Mouse (Mus musculus): ENCODE measurements around the gene Grk5.
"Not testable (repeated sequence)": the region's sequence is repeated elsewhere in the genome, so short reads cannot be mapped to it uniquely, and the experiment has no call there.

Grk5 gene

DNA sequence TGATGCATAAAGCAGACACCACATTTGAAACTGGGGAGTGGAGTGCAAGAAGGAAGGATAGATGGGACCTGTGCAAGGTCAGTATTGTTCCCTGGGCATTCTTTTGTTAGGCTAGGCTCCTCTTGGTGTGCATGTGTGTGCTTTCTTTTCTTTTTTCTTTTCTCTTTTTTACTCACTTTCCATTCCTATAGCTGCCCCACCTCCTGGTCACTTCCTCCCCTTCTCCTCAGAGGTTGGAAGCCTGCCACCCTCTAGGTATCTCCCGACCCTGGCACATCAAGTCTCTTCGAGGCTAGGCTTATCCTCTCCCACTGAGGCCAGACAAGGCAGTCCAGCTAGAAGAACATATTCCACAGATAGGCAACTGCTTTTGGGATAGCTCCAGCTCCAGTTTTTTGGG is 22.1 kb downstream of the Grk5 start:
- DNase-seq (ENCODE audit: low read depth), result no peak

DNA sequence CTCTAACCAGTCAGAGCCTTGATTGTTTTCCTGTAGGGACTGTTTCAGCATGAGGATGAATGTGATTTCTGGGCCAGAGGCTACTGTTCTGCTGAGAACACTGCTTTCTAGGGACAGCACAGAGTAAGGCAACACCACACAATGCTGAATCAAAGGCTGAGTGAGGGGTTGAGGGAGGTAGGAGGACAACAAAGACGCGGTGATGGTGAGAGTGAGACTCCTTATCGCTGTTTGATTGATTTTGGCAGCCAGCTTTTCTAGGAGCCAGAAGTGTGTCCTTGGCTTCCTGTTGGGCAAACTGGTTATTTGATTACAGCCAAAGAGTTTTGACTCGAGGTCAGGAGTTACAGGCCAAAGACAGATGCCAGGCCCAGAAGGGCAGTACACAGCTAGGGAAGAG is 25.7 kb downstream of the Grk5 start:
- DNase-seq (ENCODE audit: low read depth), result no peak

GRCm38 (mm10) chr19:60915862-60916261 is 26.3 kb downstream of the Grk5 start:
- no peak for DNase-seq (ENCODE audit: low read depth)

DNA sequence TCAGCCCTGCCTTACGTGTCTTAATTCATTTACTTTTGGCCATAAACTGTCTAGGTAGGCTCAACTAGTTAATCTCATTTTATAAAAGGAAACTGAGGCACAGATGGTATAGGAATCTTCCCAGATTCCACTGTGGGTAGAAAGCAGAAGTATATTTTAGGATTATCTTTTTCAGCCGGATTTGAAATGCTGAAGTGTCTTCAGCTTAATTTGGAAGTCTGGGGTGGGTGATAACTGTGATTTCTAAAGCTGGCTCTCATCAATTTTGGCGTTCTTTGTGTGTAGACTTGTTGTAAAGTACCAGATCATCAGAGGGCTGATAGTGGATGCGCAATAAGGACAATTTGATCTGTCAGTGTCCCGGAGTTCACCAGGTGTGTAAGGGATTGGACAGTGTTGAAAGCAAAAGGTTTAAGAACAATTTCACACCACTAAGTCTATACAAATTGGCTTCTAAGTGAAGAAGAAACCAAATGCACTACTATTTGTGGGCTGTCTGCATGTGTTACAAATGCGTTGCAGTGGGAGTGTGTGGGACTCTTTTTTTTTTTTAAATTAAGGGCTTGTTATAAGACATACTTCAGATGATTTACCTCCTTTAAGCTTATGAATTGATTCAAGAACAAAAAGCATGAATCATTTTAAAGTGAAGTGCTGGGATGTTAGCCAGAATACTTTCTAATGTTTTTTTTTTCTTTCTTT is 27.5 kb downstream of the Grk5 start:
- no peak for DNase-seq (ENCODE audit: low read depth)

DNA sequence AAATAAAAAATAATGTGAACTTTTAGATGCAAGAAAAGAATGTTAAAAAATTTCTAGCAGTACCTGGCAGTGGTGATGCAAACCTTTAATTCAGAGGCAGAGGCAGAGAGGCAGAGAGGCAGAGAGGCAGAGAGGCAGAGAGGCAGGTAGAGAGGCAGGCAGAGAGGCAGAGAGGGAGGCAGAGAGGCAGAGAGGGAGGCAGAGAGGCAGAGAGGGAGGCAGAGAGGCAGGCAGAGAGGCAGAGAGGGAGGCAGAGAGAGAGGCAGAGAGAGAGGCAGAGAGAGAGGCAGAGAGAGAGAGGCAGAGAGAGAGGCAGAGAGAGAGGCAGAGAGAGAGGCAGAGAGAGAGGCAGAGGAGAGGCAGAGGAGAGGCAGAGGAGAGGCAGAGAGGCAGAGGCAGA is 35.0 kb downstream of the Grk5 start:
- not testable (repeated sequence) for DNase-seq (ENCODE audit: low read depth)

DNA sequence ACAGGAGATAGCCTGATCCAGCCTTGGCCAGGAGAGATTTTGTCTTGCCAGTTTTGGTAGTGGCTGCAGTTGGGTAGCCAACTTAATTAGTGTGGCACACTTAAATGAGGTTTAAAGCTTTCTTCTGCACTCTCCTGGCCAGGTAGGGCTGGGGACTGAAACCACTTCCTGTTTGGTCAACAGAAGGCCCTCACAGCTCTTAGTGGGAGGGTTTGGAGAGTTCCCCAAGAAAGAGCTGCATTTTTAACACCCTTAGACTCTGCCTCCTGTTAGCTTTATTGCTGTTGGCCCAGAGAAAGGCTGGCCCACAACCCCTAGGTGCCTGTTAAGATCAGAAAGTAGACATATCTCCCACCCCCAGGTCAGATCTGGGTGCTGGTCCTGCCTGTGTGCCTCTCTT is 45.5 kb downstream of the Grk5 start:
- DNase-seq (ENCODE audit: low read depth), result no peak

GRCm38 (mm10) chr19:60939954-60940379 is 50.4 kb downstream of the Grk5 start:
- DNase-seq (ENCODE audit: low read depth), result no peak

GRCm38 (mm10) chr19:60940866-60941265 is 51.3 kb downstream of the Grk5 start:
- DNase-seq (ENCODE audit: low read depth), result no peak

DNA sequence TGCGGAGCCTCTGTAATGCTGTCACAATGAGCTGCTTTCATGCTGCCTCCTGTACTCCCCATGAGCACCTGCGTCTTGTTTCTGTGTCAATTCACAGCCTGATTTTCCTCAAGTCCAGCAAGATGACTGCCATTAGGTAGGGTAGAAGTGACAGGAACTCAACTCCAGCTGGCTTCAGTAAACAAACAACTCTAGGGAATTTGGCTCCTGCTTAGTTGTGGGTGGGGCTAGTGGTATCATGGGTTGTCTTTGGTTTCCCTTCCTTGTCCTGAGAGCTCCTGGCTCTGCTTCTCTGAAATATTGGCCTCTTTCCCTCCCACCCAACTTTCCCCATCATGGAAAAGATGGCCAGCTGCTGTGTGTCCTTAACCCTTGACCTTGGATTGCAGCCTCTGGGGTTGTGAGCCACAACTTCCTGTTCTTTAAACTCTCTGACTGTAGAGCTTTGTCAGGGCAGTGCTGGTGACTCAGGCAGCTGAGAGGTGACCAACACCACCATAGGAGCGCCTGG is 56.3 kb downstream of the Grk5 start:
- DNase-seq (ENCODE audit: low read depth), result no peak

DNA sequence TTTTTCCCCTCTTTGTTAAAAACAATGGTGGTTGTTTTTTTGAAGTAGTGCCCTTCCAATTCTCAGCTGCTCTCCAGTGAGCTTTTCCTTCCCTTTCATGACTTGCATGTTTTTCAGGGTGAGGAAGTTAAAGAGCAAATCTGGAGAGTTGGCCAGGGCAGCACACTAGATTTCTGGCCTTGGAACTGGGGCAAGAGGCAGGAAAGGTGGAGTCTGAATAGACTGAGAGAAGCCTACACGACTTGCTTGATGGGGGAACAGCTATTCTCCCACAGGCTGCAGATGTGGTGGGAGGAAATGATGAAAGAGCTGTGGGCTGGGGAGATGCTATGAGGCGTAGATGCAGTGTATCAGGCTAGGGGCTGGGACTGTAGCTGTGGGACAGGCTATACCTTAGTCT is 57.1 kb downstream of the Grk5 start:
- no peak for DNase-seq (ENCODE audit: low read depth)

DNA sequence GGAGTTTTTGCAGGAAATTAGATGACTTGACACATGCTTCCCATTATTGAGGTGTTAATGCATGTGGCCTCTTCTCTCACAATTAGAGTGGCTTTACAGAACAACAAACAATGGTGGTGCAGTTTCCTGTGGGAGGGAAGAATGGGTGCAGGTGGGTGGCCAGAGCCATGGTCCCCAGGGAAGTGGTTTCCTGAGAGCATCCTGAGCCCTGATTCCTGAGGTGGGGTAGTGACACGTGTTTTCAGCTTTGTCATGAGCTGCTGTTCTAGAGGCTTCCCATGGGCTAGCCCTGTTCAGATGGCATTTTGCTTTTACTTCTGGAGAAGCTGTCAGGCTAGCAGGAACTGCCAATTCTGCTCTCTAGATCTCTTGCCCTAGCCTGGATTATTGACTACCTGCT is 59.4 kb downstream of the Grk5 start:
- no peak for DNase-seq (ENCODE audit: low read depth)

GRCm38 (mm10) chr19:60950056-60950869 is 60.7 kb downstream of the Grk5 start:
- no peak for DNase-seq (ENCODE audit: low read depth)

DNA sequence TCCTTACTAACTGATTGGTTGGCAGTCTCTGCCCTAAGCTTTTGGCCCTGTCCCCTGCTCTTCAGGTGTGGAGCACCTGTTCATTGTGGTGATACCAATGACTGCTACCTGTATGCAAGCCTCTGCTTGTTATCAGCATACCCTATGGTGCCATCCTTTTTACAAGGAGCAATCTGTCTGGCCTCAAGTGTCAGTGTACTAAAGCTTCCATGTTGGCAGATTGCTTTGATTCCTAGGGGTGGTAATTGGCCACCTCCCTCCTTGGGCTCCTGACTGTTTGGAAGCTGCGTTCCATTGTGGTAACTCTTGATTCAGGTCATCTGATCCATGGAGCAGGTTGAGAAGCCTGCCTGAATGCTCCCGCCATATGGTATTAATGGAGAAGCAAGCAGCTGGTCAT is 65.6 kb downstream of the Grk5 start:
- DNase-seq (ENCODE audit: low read depth), result no peak

- DNase-seq (ENCODE audit: low read depth), result no peak
These were observed 66.2 kb downstream of the Grk5 start for GRCm38 (mm10) chr19:60955712-60956111.

DNA sequence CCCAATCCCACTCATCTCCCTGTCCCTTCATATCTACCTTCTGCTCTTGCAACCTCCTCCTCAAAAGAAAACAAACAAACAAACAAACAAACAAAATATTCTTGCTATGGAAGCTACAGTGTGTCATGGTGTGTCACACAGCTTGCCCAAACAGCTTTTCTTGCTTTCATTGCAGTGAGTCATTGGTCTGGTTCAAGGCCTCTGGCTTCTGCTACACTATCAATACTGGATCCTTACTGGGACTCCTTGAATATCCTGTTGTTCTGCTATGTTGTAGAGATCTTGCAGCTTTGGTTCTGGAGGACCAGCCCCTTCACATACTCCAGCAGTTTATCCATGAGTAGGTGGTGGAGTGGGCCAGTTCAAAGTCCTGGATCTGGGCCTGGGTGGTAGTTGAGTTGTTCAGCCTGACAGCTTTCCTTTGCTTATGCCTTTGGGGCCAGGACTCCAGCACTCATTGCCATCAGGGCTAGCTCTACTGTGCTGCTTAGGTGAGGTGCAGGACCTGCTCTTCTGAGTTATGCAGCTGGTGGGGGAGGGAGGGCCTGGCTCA is 66.7 kb downstream of the Grk5 start:
- DNase-seq (ENCODE audit: low read depth), result no peak

DNA sequence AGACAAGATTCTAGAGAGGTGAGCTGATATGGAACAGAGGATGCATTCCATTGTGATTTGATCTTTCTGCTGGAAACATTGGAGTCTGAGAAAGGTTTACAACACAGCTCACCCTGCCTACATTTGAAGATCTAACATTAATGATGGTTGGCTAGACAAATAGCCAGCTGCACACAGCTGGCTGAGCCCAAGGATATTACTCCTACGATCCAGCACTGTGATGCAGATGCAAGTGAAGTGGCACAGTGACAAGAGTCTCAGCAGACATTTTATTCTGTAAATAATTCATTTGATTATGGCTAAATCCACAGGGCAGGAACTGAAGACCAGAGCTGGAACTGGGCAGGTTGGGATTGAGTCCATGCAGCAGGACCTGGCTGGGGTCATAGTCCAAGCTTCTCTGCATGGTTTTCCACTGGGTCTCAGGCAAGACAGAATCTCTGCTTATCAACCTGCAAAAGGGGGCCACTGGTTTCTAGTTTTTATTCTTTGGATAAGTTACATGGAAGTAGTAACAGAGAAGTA is 70.2 kb downstream of the Grk5 start:
- DNase-seq (ENCODE audit: low read depth), result no peak

DNA sequence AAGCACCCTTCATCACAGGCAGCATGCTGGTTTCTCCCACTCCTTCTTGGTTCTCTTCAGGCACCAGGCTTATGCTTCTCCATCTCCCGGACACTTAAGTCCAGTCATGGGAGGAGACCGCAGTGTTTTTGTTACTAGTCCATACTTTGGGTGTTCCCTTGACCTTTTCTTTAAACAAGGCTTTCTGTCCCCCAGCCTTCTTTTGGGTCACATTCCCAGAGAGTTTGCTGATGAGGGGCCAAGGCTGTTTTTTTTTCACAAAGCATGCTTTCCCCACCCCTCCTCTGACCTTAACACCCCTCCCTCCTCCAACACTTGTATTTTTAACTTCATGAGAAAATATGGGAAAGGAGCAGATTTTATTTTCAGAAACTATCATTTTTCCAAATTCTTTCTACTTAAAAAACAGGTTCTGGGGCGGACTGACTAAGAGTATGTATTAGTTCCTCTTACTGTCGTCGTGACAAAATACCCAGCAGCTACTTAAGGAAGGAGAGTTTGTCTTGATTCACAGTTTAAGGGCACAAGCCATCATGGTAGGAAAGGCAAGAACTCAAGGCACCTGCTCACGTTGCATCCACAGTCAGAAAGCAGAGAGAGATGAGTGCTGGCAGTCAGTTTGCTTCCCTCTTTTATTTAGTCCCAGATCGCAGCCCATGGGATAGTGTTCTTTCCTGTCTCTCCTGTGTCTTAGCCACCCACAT is 73.0 kb downstream of the Grk5 start:
- DNase-seq (ENCODE audit: low read depth), result no peak

- DNase-seq (ENCODE audit: low read depth), result no peak
These were observed 78.4 kb downstream of the Grk5 start for GRCm38 (mm10) chr19:60967909-60968308.

GRCm38 (mm10) chr19:60970406-60970805 is 80.9 kb downstream of the Grk5 start:
- DNase-seq (ENCODE audit: low read depth), result no peak

GRCm38 (mm10) chr19:60971598-60971997 is 82.0 kb downstream of the Grk5 start:
- DNase-seq (ENCODE audit: low read depth), result no peak

DNA sequence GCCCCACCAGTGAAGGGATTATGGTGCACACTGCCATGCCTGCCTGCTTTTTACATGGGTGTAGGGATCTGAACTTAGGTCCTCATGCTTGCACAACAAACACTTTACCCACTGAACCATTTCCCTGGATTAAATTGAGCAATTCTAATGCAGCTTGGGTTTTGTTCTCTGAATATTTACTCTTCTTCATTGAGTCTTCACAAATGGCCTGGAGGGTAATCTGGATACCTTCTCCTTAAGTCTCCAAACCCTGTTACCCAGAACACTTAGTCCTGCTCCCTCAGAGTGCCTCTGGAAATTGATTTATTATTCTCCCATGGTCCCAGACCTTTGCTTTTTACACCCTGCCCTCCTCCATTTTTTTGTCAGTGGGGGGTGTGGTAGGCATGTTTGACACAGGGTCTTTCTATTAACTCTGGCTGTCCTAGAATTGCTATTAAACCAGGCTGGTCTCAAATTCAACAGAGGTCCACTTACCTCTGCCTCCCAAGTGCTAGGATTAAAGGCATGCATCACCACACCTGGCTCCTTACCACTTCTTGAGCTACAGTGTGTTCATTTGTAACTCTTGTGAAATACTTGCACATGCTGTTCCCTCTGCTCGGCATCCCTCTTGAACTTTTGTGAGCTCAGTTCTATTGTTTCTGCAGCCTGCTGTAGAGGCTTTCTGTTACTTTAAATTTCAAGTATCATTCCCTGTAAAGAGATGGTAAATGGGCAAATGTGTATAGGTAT is 82.9 kb downstream of the Grk5 start:
- no peak for DNase-seq (ENCODE audit: low read depth)

- DNase-seq (ENCODE audit: low read depth), result no peak
These were observed 84.0 kb downstream of the Grk5 start for GRCm38 (mm10) chr19:60973508-60973907.
